Mouse (Mus musculus) right cerebral cortex, adult 18-20 months (tissue): ENCODE data around the gene Prpf4b.
"Not testable (repeated sequence)": the region's sequence is repeated elsewhere in the genome, so short reads cannot be mapped to it uniquely, and the experiment has no call there.

Source experiments
- DNase-seq: peaks from one replicate; pipeline ENCODE4 v3.0.0; 2022; ENCODE audit warnings: mixed read lengths

Gene Prpf4b

GRCm38 (mm10) chr13:34875166-34875710 lies at the start of gene Prpf4b:
Gene Prpf4b, plus strand, starts transcription at chr13:34875302.
- DNase-seq: peak; percentile 95

- no peak for DNase-seq
These were observed 48.1 kb upstream of the Prpf4b start for GRCm38 (mm10) chr13:34826760-34827690.

GRCm38 (mm10) chr13:34827988-34828882 lies 46.9 kb upstream of the Prpf4b start:
- DNase-seq: no peak

GRCm38 (mm10) chr13:34842851-34843250 lies 32.3 kb upstream of the Prpf4b start:
- no peak for DNase-seq

GRCm38 (mm10) chr13:34850759-34851158 lies 24.3 kb upstream of the Prpf4b start:
- no peak for DNase-seq

- no peak for DNase-seq
These were observed 23.8 kb upstream of the Prpf4b start for GRCm38 (mm10) chr13:34851191-34851784.

GRCm38 (mm10) chr13:34857526-34857925 lies 17.6 kb upstream of the Prpf4b start:
- no peak for DNase-seq

- DNase-seq: peak; percentile 72
These were observed 15.7 kb upstream of the Prpf4b start for GRCm38 (mm10) chr13:34859406-34859805.

GRCm38 (mm10) chr13:34861166-34861565 lies 13.9 kb upstream of the Prpf4b start:
- not testable (repeated sequence) for DNase-seq

- peak; percentile 54 for DNase-seq
These were observed 10.5 kb upstream of the Prpf4b start for GRCm38 (mm10) chr13:34864420-34865169.

GRCm38 (mm10) chr13:34873801-34874681 lies 1.1 kb upstream of the Prpf4b start:
- DNase-seq: peak; percentile 96

GRCm38 (mm10) chr13:34874736-34875135 lies 366 bp upstream of the Prpf4b start:
- not testable (repeated sequence) for DNase-seq

- no peak for DNase-seq
These were observed 791 bp downstream of the Prpf4b start for GRCm38 (mm10) chr13:34875741-34876445.

GRCm38 (mm10) chr13:34876481-34876880 lies 1.4 kb downstream of the Prpf4b start:
- DNase-seq: no peak

GRCm38 (mm10) chr13:34892871-34893270 lies 17.8 kb downstream of the Prpf4b start:
- no peak for DNase-seq

GRCm38 (mm10) chr13:34914614-34915013 lies 39.5 kb downstream of the Prpf4b start:
- no peak for DNase-seq

- no peak for DNase-seq
These were observed 41.5 kb downstream of the Prpf4b start for GRCm38 (mm10) chr13:34916520-34917167.

GRCm38 (mm10) chr13:34924210-34924609 lies 49.1 kb downstream of the Prpf4b start, which contains the start of the genes Fam217a and 4933417A18Rik:
Gene Fam217a, minus strand, starts transcription at chr13:34924310.
Gene 4933417A18Rik, plus strand, starts transcription at chr13:34924409.
- no peak for DNase-seq

GRCm38 (mm10) chr13:34934931-34935644 lies 60.0 kb downstream of the Prpf4b start:
- DNase-seq: peak; percentile 15
